Mouse (Mus musculus): ENCODE data around the gene A530032D15Rik.
"Not testable (repeated sequence)": the region's sequence is repeated elsewhere in the genome, so short reads cannot be mapped to it uniquely, and the experiment has no call there.

Gene A530032D15Rik

DNA sequence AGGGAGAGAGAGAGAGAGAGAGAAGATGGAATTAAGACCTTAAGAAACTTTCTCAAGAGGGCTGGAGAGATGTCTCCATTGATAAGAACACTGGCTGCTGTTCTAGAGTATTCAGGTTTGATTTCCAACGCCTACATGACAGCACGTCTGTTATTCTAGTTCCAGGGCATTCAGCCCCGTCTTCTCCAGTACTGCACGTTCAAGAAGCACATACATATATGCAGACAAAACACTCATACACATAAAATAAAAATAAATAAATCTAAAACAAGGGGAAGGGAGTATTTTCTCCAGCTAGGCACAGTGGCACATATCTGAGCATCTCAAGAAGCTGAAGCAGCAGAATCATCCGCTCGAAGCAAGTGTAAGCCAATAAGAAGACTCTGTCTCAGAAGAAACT, 73.9 kb downstream of the A530032D15Rik start:
- peak; percentile 0 for DNase-seq (ENCODE audit: low spot score)

DNA sequence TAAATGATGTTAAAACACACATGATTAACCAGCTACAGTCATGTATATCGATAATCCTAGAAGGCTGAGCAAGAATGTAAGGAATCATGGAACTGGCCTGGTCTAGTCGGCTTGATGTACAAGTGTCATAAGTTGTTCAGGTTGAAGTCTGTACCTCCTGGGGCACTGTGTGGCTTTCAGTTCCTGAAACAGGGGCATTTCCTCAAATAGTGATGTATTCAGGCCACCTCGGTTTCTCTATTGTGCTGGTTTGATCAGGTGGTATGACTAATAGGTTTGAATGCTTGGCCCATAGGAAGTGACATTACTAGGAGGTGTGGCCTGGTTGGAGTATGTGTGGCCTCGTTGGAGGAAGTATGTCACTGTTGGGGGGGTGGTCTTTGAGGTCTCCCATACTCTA, 75.3 kb downstream of the A530032D15Rik start:
- not testable (repeated sequence) for DNase-seq (ENCODE audit: low spot score)

DNA sequence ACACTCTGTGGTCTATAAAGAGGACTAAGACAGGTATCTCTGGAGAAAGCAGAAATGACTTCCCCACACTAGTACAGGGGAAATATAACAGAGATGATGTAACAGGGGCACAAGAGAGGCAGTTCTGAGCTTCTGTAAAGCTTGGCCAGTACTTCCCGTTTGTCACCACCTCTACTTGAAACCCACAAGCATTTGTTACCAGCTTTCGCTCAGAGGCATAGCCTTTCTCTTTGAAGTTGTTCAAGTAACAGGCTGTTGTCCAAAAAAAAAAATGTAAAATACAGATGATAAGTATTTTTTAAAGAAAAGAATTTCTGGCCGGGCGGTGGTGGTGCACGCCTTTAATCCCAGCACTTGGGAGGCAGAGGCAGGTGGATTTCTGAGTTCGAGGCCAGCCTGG, 76.0 kb downstream of the A530032D15Rik start:
- DNase-seq (ENCODE audit: low spot score) = not testable (repeated sequence)

Measured in retina, embryonic 14.5 days (tissue).